Mouse (Mus musculus) heart, embryonic 15.5 days (tissue): ENCODE data around the gene Bpgm. TPM values are rescaled to one million over a fixed set of nuclear protein-coding genes. Genes with fewer than 3 reads are reported as not detected.

ENCODE experiments used
- ATAC-seq: fragments of 200-750 bp; cut with Nextera tagmentation; replicated peaks from 2 replicates; pipeline ENCODE4 v1.8.0; 2017; ENCODE audit warnings: low read depth, moderate TSS enrichment; ENCODE audit not compliant: insufficient number of reproducible peaks, insufficient read depth, low FRiP score
- H3K27ac ChIP-seq: fragments of 300-500 bp; sonication (generic); 2 replicates; pipeline ENCODE4 v1.5.1; 2015; ENCODE audit warnings: mild to moderate bottlenecking, inconsistent platforms
- H3K27me3 ChIP-seq: fragments of 300-500 bp; sonication (generic); 2 replicates; pipeline ENCODE4 v1.6.1; 2015; ENCODE audit warnings: inconsistent platforms
- H3K36me3 ChIP-seq: fragments of 300-500 bp; sonication (generic); 2 replicates; pipeline ENCODE4 v1.6.1; 2015; ENCODE audit warnings: mild to moderate bottlenecking, inconsistent platforms
- H3K4me1 ChIP-seq: fragments of 300-500 bp; sonication (generic); replicated peaks from 2 replicates; pipeline ENCODE4 v1.6.1; 2015; ENCODE audit warnings: inconsistent platforms
- H3K4me2 ChIP-seq: fragments of 300-500 bp; sonication (generic); 2 replicates; pipeline ENCODE4 v1.6.1; 2015; ENCODE audit warnings: inconsistent platforms, mild to moderate bottlenecking, moderate library complexity
- H3K4me3 ChIP-seq: fragments of 300-500 bp; sonication (generic); 2 replicates; pipeline ENCODE4 v1.5.1; 2015; ENCODE audit warnings: mild to moderate bottlenecking, inconsistent platforms
- H3K9ac ChIP-seq: fragments of 300-500 bp; sonication (generic); 2 replicates; pipeline ENCODE4 v1.6.1; 2015; ENCODE audit warnings: mild to moderate bottlenecking, inconsistent platforms
- H3K9me3 ChIP-seq: fragments of 300-500 bp; sonication (generic); replicated peaks from 2 replicates; pipeline ENCODE4 v1.6.1; 2016; ENCODE audit warnings: inconsistent platforms
- WGBS: fragments of 180-500 bp; shearing (Covaris S2); methylation state at CpG from one replicate; pipeline ENCODE4 v1.1.7; 2015; ENCODE audit warnings: mixed read lengths; 5-methylcytosine and 5-hydroxymethylcytosine counted together
- polyA plus RNA-seq: library from polyadenylated mRNA; unstranded; fragments of >200 nt; fragmentation: Nextera tagmentation; extraction: Ambion mirVana; gene quantifications from 2 replicates; pipeline ENCODE4 v1.2.1, GENCODE M21; 2015

Gene Bpgm
- polyA plus RNA-seq, 1 experiment from 2014 or later, result 112 TPM

DNA sequence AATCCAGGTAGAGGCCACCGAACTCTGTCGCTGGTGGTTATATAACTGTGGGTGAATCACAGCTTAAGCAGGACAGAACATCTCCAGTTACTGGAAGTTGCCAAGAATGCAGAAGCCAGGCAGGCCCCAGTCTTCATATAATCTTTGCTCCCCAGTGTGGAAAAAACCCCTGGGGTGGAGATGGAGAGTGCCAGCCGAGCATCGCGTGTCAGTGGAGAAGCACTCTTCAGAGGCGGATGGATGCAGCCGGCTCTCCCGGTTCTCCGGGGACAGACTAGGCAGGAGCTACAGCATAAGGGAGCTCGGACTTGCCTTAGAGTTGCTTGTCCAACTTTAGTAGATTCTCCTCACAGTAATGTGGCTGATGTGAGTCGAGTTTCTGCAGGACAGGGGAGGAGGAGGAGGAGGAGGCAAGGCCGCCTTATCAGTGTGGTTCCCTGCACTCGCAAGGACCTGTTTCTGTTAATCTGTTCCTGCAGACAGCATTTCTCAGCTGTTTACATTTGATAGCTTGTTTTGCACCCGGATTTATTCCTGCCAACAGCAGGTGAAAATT, 10.1 kb downstream of the Bpgm start:
- H3K36me3 ChIP-seq, result no peaks in the 10 kb centered on the region; the same call in 1 of the 2 replicates
- H3K4me2 ChIP-seq, result no peak overlapping the region
- WGBS, result 54% methylated on average over 14 of the region's 14 CpGs
- no peaks in the 10 kb centered on the region for H3K9me3 ChIP-seq
- ATAC-seq, result no peak
- no peak overlapping the region for H3K4me3 ChIP-seq
- peaks cover 4% of the 10 kb centered on the region; the same call in 1 of the 2 replicates for H3K4me1 ChIP-seq
- H3K27ac ChIP-seq, result no peak overlapping the region
- H3K27me3 ChIP-seq, result no peaks in the 10 kb centered on the region
- H3K9ac ChIP-seq, result no peak overlapping the region

DNA sequence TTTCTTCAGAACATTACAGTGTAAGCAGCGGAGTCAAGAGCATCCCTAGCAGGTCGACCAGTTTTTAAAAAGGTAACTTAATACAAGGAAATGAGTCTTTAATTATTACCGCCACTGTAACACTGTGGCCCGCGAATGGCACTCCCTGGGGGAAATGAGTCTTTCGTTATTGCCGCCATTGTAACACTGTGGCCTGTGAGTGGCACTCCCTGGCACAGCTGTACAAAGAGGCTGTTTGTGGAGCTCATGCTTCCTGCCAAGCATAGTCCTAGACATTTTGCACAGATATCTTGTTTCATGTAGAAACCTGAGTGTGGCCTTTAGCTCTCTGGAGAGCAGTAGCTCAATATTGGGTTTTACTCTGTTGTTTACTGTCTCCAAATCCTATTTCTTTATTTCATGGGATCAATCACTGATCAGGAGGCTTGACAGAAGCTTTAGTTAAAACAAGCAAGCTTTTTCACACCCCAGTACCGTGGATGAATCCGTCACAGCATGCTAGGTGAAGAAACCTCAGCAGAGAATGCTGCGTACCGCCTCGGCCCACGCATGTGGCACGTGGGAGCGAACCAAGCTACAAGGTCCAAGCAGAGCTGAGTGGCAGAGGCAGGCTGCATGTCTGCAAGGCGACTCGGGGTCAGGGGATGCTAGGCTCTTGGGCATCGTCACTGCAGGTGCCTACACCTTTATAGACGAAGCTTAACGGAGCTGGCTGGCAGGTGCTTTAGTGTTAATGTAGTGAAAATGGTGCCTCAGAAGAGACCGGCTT, 17.5 kb downstream of the Bpgm start:
- no peak overlapping the region for H3K9ac ChIP-seq
- no peaks in the 10 kb centered on the region for H3K9me3 ChIP-seq
- no peaks in the 10 kb centered on the region for H3K36me3 ChIP-seq
- no peak overlapping the region for H3K4me2 ChIP-seq
- WGBS, result 88% methylated on average over 21 of the region's 21 CpGs
- H3K27me3 ChIP-seq, result no peaks in the 10 kb centered on the region
- H3K27ac ChIP-seq, result no peak overlapping the region
- no peak for ATAC-seq
- H3K4me3 ChIP-seq, result no peak overlapping the region
- H3K4me1 ChIP-seq, result 0 out of 2 replicates have a peak, but pooled peaks cover 5% of the 10 kb centered on the region

DNA sequence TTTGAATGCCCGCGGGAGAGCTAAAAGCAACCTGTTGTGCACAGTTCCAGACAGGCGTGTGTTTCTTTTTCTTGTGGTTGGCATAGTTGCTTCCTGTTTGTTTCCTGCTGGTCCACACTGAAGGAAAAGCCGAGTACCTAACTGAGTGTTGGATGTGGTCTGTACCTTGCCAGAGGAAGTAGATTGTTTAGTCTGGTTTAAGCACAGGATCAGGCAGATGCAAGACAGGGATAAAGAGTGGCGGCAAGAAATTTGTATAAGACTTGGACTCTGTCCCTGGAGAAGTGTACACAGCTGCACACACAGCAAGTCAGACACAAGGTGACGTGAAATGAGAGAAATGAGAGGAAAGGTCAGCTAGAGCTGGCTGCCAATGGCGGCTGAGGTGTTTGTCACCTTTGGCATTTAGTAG, 19.1 kb downstream of the Bpgm start:
- H3K4me2 ChIP-seq, result no peak overlapping the region
- H3K4me1 ChIP-seq, result 0 out of 2 replicates have a peak, but pooled peaks cover 5% of the 10 kb centered on the region
- H3K36me3 ChIP-seq, result no peaks in the 10 kb centered on the region
- 41% methylated on average over 7 of the region's 7 CpGs for WGBS
- H3K27me3 ChIP-seq, result no peaks in the 10 kb centered on the region
- no peak overlapping the region for H3K27ac ChIP-seq
- no peaks in the 10 kb centered on the region for H3K9me3 ChIP-seq
- no peak overlapping the region for H3K4me3 ChIP-seq
- no peak overlapping the region for H3K9ac ChIP-seq
- no peak for ATAC-seq

DNA sequence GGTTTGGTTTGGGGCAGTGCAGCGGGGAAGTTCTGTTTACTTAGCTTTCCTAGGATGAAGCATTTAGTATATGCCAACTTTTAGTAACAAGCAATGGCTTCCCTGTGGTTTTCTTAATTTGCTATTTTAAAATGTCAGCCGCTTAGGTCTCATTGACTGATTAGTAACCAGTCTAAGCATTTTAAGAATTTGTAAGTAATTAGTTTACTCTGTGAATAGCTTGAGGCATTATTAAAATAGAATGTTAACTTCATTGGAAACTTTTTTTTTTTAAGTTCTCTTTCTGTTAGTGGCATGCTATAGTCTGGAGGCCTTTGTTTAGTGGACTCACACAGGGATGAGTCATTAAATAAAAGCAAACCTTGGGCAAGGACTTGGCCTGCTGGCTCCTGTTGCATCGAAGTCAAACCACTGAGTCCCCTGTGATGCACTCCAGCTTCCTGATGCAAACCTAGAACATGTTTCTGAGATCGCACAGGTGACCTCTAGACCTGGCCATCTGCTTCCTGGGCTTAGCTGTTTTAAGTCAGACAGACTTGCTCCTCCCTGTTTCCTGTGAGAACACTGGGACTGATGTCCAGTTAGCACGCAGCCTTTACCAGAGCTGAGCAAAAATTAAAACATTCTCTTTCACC, 22.1 kb downstream of the Bpgm start:
- no peak overlapping the region for H3K4me2 ChIP-seq
- no peak overlapping the region for H3K4me3 ChIP-seq
- H3K27me3 ChIP-seq, result no peaks in the 10 kb centered on the region
- H3K36me3 ChIP-seq, result no peaks in the 10 kb centered on the region
- WGBS, result 72% methylated on average over 5 of the region's 5 CpGs
- no peaks in the 10 kb centered on the region for H3K9me3 ChIP-seq
- H3K27ac ChIP-seq, result no peak overlapping the region
- H3K4me1 ChIP-seq, result 0 out of 2 replicates have a peak, but pooled peaks cover 5% of the 10 kb centered on the region
- no peak overlapping the region for H3K9ac ChIP-seq
- ATAC-seq, result no peak

DNA sequence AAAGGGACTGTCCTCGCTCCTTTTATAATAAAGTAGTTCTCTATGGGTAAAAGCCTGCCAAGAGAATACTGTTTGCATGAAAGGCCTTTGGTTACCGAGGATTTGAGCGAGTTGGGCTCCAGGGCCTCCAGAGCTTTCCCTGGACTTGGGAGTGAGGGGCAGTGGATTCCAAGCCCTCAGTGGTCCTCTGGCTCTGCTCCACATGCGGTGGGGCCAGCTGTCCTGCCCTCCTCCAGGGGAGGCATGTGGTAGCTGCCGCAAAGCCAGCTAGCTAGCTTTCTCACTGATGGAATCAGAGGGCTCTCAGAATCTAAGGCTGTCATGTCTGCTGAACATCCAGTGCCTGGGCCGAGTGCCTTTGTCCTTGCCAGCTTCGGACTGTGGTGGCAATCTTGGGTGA, 26.3 kb downstream of the Bpgm start:
- no peak for ATAC-seq
- Histone ChIP-seq H3K27me3 (no peaks in the 10 kb centered on the region), H3K36me3 (no peaks in the 10 kb centered on the region), H3K4me2 (no peak overlapping the region), H3K27ac (no peak overlapping the region), H3K9ac (no peak overlapping the region), H3K4me1 (no peaks in the 10 kb centered on the region; the same call in 1 of the 2 replicates), H3K9me3 (no peaks in the 10 kb centered on the region), H3K4me3 (no peak overlapping the region)
- WGBS, result 73% methylated on average over 7 of the region's 7 CpGs

DNA sequence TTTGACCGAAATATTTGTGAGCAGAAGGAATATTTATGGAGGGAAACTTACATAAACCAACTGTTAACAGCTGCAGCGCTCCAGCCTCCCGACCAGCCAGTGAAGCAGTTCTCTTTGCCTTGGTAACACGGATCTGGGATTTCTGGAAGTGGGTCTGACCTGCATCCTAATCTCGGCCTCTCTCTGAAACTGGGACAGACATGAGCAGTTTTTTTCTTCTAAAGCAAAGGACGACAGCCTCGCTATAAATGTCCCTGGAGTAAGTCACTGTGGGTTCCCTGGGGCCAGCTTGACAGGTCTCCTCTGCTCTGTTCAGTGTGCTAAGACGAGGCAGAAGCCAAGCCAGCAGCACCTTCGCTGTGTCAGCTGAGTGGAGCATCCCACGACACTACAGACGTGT, 29.9 kb downstream of the Bpgm start:
- Histone ChIP-seq H3K4me1 (no peaks in the 10 kb centered on the region; the same call in 1 of the 2 replicates), H3K9ac (no peak overlapping the region), H3K36me3 (no peaks in the 10 kb centered on the region), H3K4me2 (no peak overlapping the region), H3K27ac (no peak overlapping the region), H3K4me3 (no peak overlapping the region), H3K27me3 (no peaks in the 10 kb centered on the region), H3K9me3 (no peaks in the 10 kb centered on the region)
- ATAC-seq, result no peak
- 51% methylated on average over 11 of the region's 11 CpGs for WGBS

DNA sequence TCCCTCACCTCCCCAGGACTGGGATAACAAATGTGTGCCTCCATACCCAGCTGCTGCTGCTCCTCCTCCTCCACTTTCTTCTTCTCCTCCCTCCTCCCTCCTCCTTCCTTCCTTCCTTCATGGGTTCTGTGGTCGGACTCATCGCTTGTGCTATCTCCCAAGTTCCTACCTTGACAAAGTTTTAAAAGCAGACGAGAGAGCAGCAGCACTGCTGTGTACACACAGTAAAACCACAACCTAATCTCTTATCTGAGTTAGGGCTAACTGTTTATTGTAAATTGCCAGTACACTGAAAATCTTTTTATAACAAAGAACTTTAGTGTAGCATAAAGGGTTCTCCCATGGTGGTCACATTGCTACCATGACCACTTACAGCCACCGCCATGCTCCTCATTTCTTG, 31.6 kb downstream of the Bpgm start:
- Histone ChIP-seq H3K27me3 (no peaks in the 10 kb centered on the region), H3K4me1 (peaks cover 7% of the 10 kb centered on the region; the same call in 1 of the 2 replicates), H3K4me3 (no peak overlapping the region), H3K9ac (no peak overlapping the region), H3K36me3 (no peaks in the 10 kb centered on the region), H3K9me3 (no peaks in the 10 kb centered on the region), H3K27ac (no peak overlapping the region), H3K4me2 (no peak overlapping the region)
- no peak for ATAC-seq
- 66% methylated on average over 4 of the region's 4 CpGs for WGBS

DNA sequence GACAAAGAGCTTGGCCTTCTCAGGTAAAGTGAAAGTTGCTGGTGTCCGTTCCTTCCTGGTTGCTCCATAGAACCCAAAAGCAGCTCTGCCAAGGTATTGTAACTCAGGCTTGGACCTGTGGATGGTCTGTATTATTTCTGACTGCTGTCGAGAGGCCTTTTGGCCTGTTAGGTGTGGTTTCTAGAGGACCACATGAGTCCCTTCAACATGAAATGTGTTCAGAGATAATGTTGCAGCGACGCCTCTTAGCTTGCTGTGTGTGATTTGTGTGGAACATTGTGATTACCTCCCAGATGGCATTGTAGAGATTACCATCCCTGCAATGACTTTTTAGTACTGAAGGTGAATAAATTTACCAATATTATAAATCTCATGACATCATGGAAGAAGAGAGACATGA, 32.0 kb downstream of the Bpgm start:
- Histone ChIP-seq H3K4me1 (peaks cover 7% of the 10 kb centered on the region; the same call in 1 of the 2 replicates), H3K9ac (no peak overlapping the region), H3K27me3 (no peaks in the 10 kb centered on the region), H3K27ac (no peak overlapping the region), H3K36me3 (no peaks in the 10 kb centered on the region), H3K4me2 (no peak overlapping the region), H3K4me3 (no peak overlapping the region), H3K9me3 (no peaks in the 10 kb centered on the region)
- ATAC-seq, result no peak
- 67% methylated on average over 4 of the region's 4 CpGs for WGBS

DNA sequence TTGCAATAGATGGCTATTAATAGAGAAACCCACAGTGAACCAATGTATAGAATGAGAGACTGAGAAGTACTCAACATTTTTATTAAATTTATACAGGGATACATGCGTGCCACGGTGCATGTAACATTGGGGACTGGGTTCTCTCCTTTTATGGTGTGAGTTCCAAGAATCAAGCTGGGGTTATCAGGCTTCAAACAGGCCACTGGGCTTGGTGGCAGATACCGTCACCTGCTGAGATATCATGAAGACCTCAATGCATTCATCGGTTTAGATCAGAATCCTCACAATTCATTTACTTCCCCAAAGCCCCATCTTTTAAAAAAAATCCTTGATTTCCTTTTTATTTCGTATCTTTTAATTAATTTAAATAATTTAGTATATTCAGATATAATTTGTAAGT, 34.3 kb downstream of the Bpgm start:
- ATAC-seq, result no peak
- Histone ChIP-seq H3K9ac (no peak overlapping the region), H3K36me3 (no peaks in the 10 kb centered on the region), H3K27me3 (no peaks in the 10 kb centered on the region), H3K4me2 (no peak overlapping the region), H3K4me3 (no peak overlapping the region), H3K4me1 (peaks cover 7% of the 10 kb centered on the region; the same call in 1 of the 2 replicates), H3K27ac (no peak overlapping the region), H3K9me3 (no peaks in the 10 kb centered on the region)
- 84% methylated on average over 5 of the region's 5 CpGs for WGBS

DNA sequence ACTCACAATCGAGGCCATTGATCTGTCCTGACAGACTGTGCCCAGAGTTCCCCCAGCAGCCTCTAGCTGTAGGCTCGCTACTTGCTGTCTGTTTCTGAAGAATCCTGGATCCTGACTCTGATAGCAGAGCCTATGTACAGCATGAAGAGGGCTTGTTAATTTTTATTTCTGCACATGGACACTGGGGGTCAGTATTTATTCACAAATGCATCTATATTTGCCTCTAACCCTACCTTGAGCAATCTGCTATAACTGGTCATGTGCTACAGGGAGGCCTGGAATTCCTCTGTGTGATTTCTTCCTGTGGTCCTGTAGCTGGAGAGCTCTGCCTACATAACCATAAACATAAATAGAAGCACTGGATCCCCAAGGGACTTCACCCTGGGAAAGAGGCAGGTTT, 35.4 kb downstream of the Bpgm start:
- no peaks in the 10 kb centered on the region for H3K27me3 ChIP-seq
- H3K4me1 ChIP-seq, result peaks cover 9% of the 10 kb centered on the region; the same call in 1 of the 2 replicates
- H3K27ac ChIP-seq, result no peak overlapping the region
- H3K4me2 ChIP-seq, result no peak overlapping the region
- H3K9me3 ChIP-seq, result no peaks in the 10 kb centered on the region
- no peak overlapping the region for H3K9ac ChIP-seq
- no peaks in the 10 kb centered on the region for H3K36me3 ChIP-seq
- ATAC-seq, result peak; percentile 79; the same call in 1 of the 2 replicates
- no peak overlapping the region for H3K4me3 ChIP-seq
- 23% methylated on average over 2 of the region's 2 CpGs for WGBS

DNA sequence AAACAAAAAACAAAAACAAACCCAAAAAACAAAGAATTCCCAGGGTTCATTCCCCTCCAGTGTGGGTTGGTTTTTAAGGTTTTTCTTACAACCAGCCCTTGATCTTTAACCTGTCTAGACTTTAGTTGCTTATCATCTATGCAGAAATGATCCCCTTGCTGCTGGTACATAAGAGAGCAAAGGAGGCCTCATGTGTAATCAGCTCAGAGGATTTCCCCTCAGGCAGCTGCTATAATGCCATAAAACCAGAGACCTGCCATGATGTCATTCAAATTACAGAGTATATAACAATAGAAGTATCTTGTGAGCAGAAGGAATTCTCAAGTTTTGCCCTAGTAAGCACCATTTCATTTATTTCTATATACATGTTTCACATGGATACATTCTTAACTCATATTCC, 36.7 kb downstream of the Bpgm start:
- H3K4me2 ChIP-seq, result no peak overlapping the region
- no peak for ATAC-seq
- no peak overlapping the region for H3K27ac ChIP-seq
- H3K9ac ChIP-seq, result no peak overlapping the region
- no peak overlapping the region for H3K4me3 ChIP-seq
- no peaks in the 10 kb centered on the region for H3K36me3 ChIP-seq
- H3K9me3 ChIP-seq, result no peaks in the 10 kb centered on the region
- H3K27me3 ChIP-seq, result no peaks in the 10 kb centered on the region
- peaks cover 9% of the 10 kb centered on the region; the same call in 1 of the 2 replicates for H3K4me1 ChIP-seq
